Mouse (Mus musculus) MEL (cell line): ENCODE results near the gene Naa80. TPM values are rescaled to one million over a fixed set of nuclear protein-coding genes. Genes with fewer than 3 reads are reported as not detected.

ENCODE experiments used
- DNase-seq: peaks from one replicate; pipeline ENCODE4 v3.0.0; 2011; ENCODE audit warnings: low read depth, low spot score
- H3K27ac ChIP-seq: 2 replicates; pipeline ENCODE4 v1.5.1; 2012; ENCODE audit warnings: low read depth, mild to moderate bottlenecking, control low read depth, low read length, moderate library complexity; ENCODE audit not compliant: control insufficient read depth
- H3K27me3 ChIP-seq, 2 experiments: fragments of 150-350 bp in 1 of 2; sonication (generic) in 1 of 2; 2 replicates each; pipeline ENCODE4 v1.6.1; 2012; ENCODE audit warnings: low read length in 2 of 2, mild to moderate bottlenecking in 2 of 2, improper control_type of control experiment in 1 of 2, moderate library complexity in 1 of 2; ENCODE audit not compliant: insufficient read depth in 2 of 2, control insufficient read depth in 1 of 2
- H3K36me3 ChIP-seq, 2 experiments: 2 replicates each; pipeline ENCODE4 v1.6.1; 2012 to 2014; ENCODE audit warnings: low read length in 2 of 2, improper control_type of control experiment in 1 of 2, inconsistent platforms in 1 of 2, mild to moderate bottlenecking in 1 of 2; ENCODE audit not compliant: insufficient read depth in 2 of 2, control insufficient read depth in 1 of 2
- H3K4me1 ChIP-seq, 2 experiments: fragments of 150-350 bp in 1 of 2; sonication (generic) in 1 of 2; 2 replicates each; pipeline ENCODE4 v1.6.1; 2012; ENCODE audit warnings: low read length in 2 of 2, improper control_type of control experiment in 1 of 2, mild to moderate bottlenecking in 1 of 2; ENCODE audit not compliant: insufficient read depth in 2 of 2, control insufficient read depth in 1 of 2
- H3K4me3 ChIP-seq, 2 experiments: fragments of 150-350 bp in 1 of 2; sonication (generic) in 1 of 2; 2 replicates each; pipeline ENCODE4 v1.5.1; 2012; ENCODE audit warnings: low read depth in 2 of 2, low read length in 2 of 2, mild to moderate bottlenecking in 2 of 2, moderate library complexity in 2 of 2, control low read depth in 1 of 2, improper control_type of control experiment in 1 of 2; ENCODE audit not compliant: control insufficient read depth in 1 of 2, insufficient read depth in 1 of 2
- H3K79me2 ChIP-seq: 2 replicates; pipeline ENCODE4 v1.6.1; 2012; ENCODE audit warnings: mild to moderate bottlenecking, low read length, moderate library complexity; ENCODE audit not compliant: control insufficient read depth, poor library complexity, insufficient read depth
- H3K9ac ChIP-seq: 2 replicates; pipeline ENCODE4 v1.6.1; 2012; ENCODE audit warnings: low read depth, mild to moderate bottlenecking, control low read depth, low read length, moderate library complexity; ENCODE audit not compliant: control insufficient read depth, poor library complexity, severe bottlenecking
- H3K9me3 ChIP-seq: fragments of 150-350 bp; sonication (generic); replicated peaks from 2 replicates; pipeline ENCODE4 v1.6.1; 2012; ENCODE audit warnings: mild to moderate bottlenecking, low read length, improper control_type of control experiment, moderate library complexity; ENCODE audit not compliant: insufficient read depth
- BHLHE40 ChIP-seq: IDR thresholded peaks from 2 replicates; pipeline ENCODE4 v1.6.1; 2012; ENCODE audit warnings: low read depth, mild to moderate bottlenecking, inconsistent platforms, low read length, improper control_type of control experiment, borderline replicate concordance
- CTCF ChIP-seq, 3 experiments: IDR thresholded peaks in 2 of 3; conservative IDR thresholded peaks in 1 of 3; 2 replicates each; pipeline ENCODE4 v1.5.1; 2011 to 2012; ENCODE audit warnings: low read length in 3 of 3, low read depth in 2 of 3, mild to moderate bottlenecking in 2 of 3, improper control_type of control experiment in 1 of 3, inconsistent platforms in 1 of 3, mixed read lengths in 1 of 3, moderate library complexity in 1 of 3; ENCODE audit not compliant: control insufficient read depth in 1 of 3, insufficient read depth in 1 of 3, poor library complexity in 1 of 3, severe bottlenecking in 1 of 3
- E2F4 ChIP-seq: IDR thresholded peaks from 2 replicates; pipeline ENCODE4 v1.6.1; 2011; ENCODE audit warnings: low read depth, low read length, improper control_type of control experiment, borderline replicate concordance
- EP300 ChIP-seq, 2 experiments: IDR thresholded peaks; 2 replicates each; pipeline ENCODE4 v1.6.1; 2011; ENCODE audit warnings: improper control_type of control experiment in 2 of 2, low read length in 2 of 2, low read depth in 1 of 2, mild to moderate bottlenecking in 1 of 2
- ETS1 ChIP-seq: IDR thresholded peaks from 2 replicates; pipeline ENCODE4 v1.6.1; 2012; ENCODE audit warnings: low read depth, mild to moderate bottlenecking, inconsistent platforms, low read length, improper control_type of control experiment, moderate library complexity
- JUND ChIP-seq: IDR thresholded peaks from 2 replicates; pipeline ENCODE4 v1.6.1; 2011; ENCODE audit warnings: low read depth, mild to moderate bottlenecking, improper control_type of control experiment, low read length
- MAFK ChIP-seq: IDR thresholded peaks from 2 replicates; pipeline ENCODE4 v1.6.1; 2011; ENCODE audit warnings: low read depth, mild to moderate bottlenecking, low read length, improper control_type of control experiment, borderline replicate concordance
- MAX ChIP-seq: IDR thresholded peaks from 2 replicates; pipeline ENCODE4 v1.6.1; 2011; ENCODE audit warnings: low read length, improper control_type of control experiment
- NELFE ChIP-seq: IDR thresholded peaks from 2 replicates; pipeline ENCODE4 v1.6.1; 2011; ENCODE audit warnings: low read depth, low read length, improper control_type of control experiment
- POLR2A ChIP-seq, 2 experiments: IDR thresholded peaks; 2 replicates each; pipeline ENCODE4 v1.6.1; 2011 to 2012; ENCODE audit warnings: low read length in 2 of 2, mild to moderate bottlenecking in 2 of 2, control low read depth in 1 of 2, improper control_type of control experiment in 1 of 2, low read depth in 1 of 2, moderate library complexity in 1 of 2; ENCODE audit not compliant: control insufficient read depth in 1 of 2, insufficient read depth in 1 of 2, poor library complexity in 1 of 2
- POLR2AphosphoS2 ChIP-seq: IDR thresholded peaks from 2 replicates; pipeline ENCODE4 v1.6.1; 2011; ENCODE audit warnings: low read length, improper control_type of control experiment
- POLR2AphosphoS5 ChIP-seq: IDR thresholded peaks from 2 replicates; pipeline ENCODE4 v1.6.1; 2012; ENCODE audit warnings: low read depth, borderline replicate concordance, mild to moderate bottlenecking, inconsistent platforms, low read length, moderate library complexity, mixed read lengths
- RCOR1 ChIP-seq: IDR thresholded peaks from 2 replicates; pipeline ENCODE4 v1.6.1; 2012; ENCODE audit warnings: low read depth, mild to moderate bottlenecking, inconsistent platforms, low read length, improper control_type of control experiment
- SIN3A ChIP-seq: IDR thresholded peaks from 2 replicates; pipeline ENCODE4 v1.6.1; 2012; ENCODE audit warnings: low read length, improper control_type of control experiment, inconsistent platforms
- TBP ChIP-seq: IDR thresholded peaks from 2 replicates; pipeline ENCODE4 v1.8.0; 2011; ENCODE audit warnings: low read depth, low read length, improper control_type of control experiment
- UBTF ChIP-seq: IDR thresholded peaks from 2 replicates; pipeline ENCODE4 v1.6.1; 2012; ENCODE audit warnings: low read depth, mild to moderate bottlenecking, inconsistent platforms, low read length, improper control_type of control experiment, moderate library complexity, borderline replicate concordance; ENCODE audit not compliant: insufficient read depth
- ZC3H11A ChIP-seq: IDR thresholded peaks from 2 replicates; pipeline ENCODE4 v1.6.1; 2012; ENCODE audit warnings: low read depth, mild to moderate bottlenecking, inconsistent platforms, low read length, improper control_type of control experiment
- ZMIZ1 ChIP-seq: IDR thresholded peaks from 2 replicates; pipeline ENCODE4 v1.6.1; 2012; ENCODE audit warnings: low read depth, mild to moderate bottlenecking, inconsistent platforms, low read length, improper control_type of control experiment, moderate library complexity
- ZNF384 ChIP-seq: IDR thresholded peaks from 2 replicates; pipeline ENCODE4 v1.6.1; 2012; ENCODE audit warnings: low read depth, mild to moderate bottlenecking, inconsistent platforms, low read length, improper control_type of control experiment
- polyA plus RNA-seq, 2 experiments: library from polyadenylated mRNA; stranded (reverse) in 1 of 2; unstranded in 1 of 2; fragments of >175 nt in 1 of 2; fragments of >200 nt in 1 of 2; gene quantifications; 2 replicates each; pipeline versions ENCODE4 v1.2.1 to v1.2.4; 2012; ENCODE audit warnings: low replicate concordance in 2 of 2, low read depth in 1 of 2; ENCODE audit not compliant: insufficient read length in 2 of 2, insufficient read depth in 1 of 2, missing spikeins in 1 of 2
- total RNA-seq: library from RNA; depleted of rRNA; stranded (reverse); fragments of 300-350 nt; gene quantifications from 2 replicates; pipeline ENCODE4 v1.2.3, GENCODE M21; 2012

Naa80 gene
- total and polyA plus RNA-seq, 3 experiments, result 14.3 to 74.0 TPM; not detected in 1

GRCm38 (mm10) chr9:107602068-107602648 is 23.5 kb downstream of the Naa80 start (continued):
- TF ChIP-seq MAFK, result no peak
- TF ChIP-seq E2F4, result no peak
- no peak for TF ChIP-seq POLR2AphosphoS2
- peak; percentile 64; the same call in 1 of the 2 replicates for TF ChIP-seq SIN3A
- no peak for TF ChIP-seq NELFE

- Histone ChIP-seq H3K27ac (no peak overlapping the region), H3K4me1 (peaks cover 0 to 23% of the 10 kb centered on the region in 2 experiments; a peak in 3 of 4 replicates), H3K36me3 (peaks cover 0 to 10% of the 10 kb centered on the region in 2 experiments; a peak in 2 of 4 replicates), H3K79me2 (no peaks in the 10 kb centered on the region; the same call in 1 of the 2 replicates)
- TF ChIP-seq ZNF384 (no peak), UBTF (no peak), POLR2A (IDR thresholded peaks at IDR 0.05; ENCODE audit: control insufficient read depth in 1 of 2, insufficient read depth in 1 of 2, low read depth in 1 of 2, low read length in 2 of 2, poor library complexity in 1 of 2) (no peak), ETS1 (no peak), ZC3H11A (no peak), EP300 (IDR thresholded peaks at IDR 0.05; ENCODE audit: low read depth in 1 of 2, low read length in 2 of 2) (no peak), RCOR1 (no peak), ZMIZ1 (no peak), E2F4 (no peak), MAX (no peak), BHLHE40 (no peak), POLR2AphosphoS5 (no peak), TBP (no peak), CTCF (IDR thresholded peaks at IDR 0.05 in 2 of 3, conservative IDR thresholded peaks at IDR 0.05 in 1 of 3; ENCODE audit: control insufficient read depth in 1 of 3, insufficient read depth in 1 of 3, low read depth in 2 of 3, low read length in 3 of 3, poor library complexity in 1 of 3, severe bottlenecking in 1 of 3) (no peak), JUND (no peak)
- TF ChIP-seq, all 39 proteins: peak for 0
- Histone ChIP-seq H3K9me3 (no peaks in the 10 kb centered on the region), H3K4me3 (no peak overlapping the region), H3K9ac (no peak overlapping the region), H3K27me3 (no peaks in the 10 kb centered on the region)
- no peak for DNase-seq
These were observed 24.6 kb downstream of the Naa80 start for GRCm38 (mm10) chr9:107603251-107603650.
